Mouse (Mus musculus): Measurements from ENCODE around the gene Cox4i1. TPM values are rescaled to one million over a fixed set of nuclear protein-coding genes. Genes with fewer than 3 reads are reported as not detected.

The Cox4i1 gene
- polyA plus RNA-seq, 1 experiment from 2014 or later = 950 TPM

DNA sequence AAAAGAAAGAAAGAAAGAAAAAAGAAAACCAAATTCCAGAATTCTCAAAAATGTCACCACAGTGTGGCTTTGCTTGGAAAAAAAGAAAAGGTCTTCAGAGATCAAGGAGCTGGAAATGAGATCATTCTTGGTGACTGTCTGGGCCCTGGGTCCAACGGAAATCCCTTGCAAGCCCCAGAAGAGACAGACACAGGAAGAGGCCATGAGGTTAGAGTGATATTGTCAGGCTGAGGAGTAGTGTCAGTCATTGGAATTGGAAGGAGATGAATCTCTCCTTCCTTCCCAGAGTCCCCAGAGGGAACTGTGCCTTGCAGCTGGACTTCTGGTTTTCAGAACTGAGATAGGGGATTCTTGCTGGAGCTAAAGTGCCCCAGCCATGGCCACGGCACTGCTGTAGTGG lies 31.5 kb downstream of the Cox4i1 start:
- Histone ChIP-seq H3K9me3 (no peaks in the 10 kb centered on the region; the same call in 1 of the 2 replicates), H3K9ac (no peak overlapping the region), H3K27ac (no peak overlapping the region), H3K36me3 (no peaks in the 10 kb centered on the region), H3K27me3 (replicated peaks) (no peaks in the 10 kb centered on the region), H3K4me1 (peaks cover 3% of the 10 kb centered on the region; the same call in 1 of the 2 replicates), H3K4me2 (replicated peaks) (no peak overlapping the region), H3K4me3 (no peak overlapping the region)
- WGBS = 82% methylated on average over 2 of the region's 2 CpGs
- ATAC-seq (ENCODE audit: low FRiP score, low read depth) = no peak

DNA sequence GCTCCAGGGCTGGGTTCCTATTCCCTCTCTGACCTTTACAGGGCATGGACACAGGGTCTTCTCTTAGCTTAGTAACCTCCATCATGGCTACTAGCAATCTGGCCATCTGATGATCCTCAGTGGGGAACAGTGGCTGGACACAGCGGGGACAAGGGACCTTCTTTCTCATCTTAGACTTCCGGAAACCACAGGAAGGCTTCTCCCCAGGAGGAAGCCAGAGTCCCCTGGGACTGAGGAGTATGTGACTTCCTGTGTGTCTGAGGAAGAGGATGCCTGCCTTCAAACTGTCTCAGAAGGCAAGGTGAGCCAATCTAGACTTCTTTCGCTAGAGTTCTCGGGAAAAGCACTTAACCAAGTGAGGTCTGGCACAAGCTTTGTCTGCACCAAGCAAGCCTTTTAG lies 32.0 kb downstream of the Cox4i1 start:
- H3K9me3 ChIP-seq = no peaks in the 10 kb centered on the region; the same call in 1 of the 2 replicates
- H3K4me3 ChIP-seq = no peak overlapping the region
- 88% methylated on average over 4 of the region's 4 CpGs for WGBS
- no peaks in the 10 kb centered on the region for H3K36me3 ChIP-seq
- ATAC-seq (ENCODE audit: low FRiP score, low read depth) = no peak
- no peaks in the 10 kb centered on the region for H3K27me3 ChIP-seq (replicated peaks)
- no peak overlapping the region for H3K9ac ChIP-seq
- peaks cover 4% of the 10 kb centered on the region; the same call in 1 of the 2 replicates for H3K4me1 ChIP-seq
- H3K4me2 ChIP-seq (replicated peaks) = no peak overlapping the region
- no peak overlapping the region for H3K27ac ChIP-seq

DNA sequence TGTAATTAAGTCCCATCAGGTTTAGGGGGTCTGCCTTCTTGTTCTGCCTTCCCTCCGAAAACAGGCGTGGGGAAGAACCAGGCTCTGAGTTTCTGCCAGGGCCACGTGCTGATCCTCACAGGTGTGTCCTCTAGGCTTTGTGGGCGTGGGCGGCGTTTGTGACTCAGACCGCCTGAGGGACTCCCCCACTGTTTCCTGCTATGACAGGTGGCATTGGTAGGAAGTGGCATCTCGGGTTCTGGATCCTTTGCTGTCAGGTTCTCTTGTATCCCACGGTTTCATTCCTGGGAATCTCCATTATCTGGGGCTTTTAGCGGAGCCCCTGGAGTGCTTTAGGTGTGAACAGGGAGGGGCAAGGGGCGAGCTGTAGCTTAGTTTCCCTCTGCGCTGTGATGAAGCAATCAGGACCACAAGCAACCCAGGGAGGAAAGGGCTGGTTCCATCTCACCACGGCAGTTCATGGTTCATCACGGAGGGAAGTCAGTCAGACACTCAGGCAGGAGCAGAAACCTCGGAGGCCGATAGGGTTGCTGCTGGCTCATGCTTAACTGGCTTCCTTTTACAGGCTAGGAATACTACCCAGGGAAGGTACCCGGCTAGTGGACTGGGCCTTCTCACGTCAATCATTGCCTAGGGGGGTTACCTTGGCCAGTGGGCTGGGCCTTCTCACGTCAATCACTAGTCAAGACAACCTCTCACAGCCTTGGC lies 33.9 kb downstream of the Cox4i1 start:
- Histone ChIP-seq H3K27ac (no peak overlapping the region), H3K4me3 (no peak overlapping the region), H3K27me3 (replicated peaks) (no peaks in the 10 kb centered on the region), H3K4me1 (peaks cover 4% of the 10 kb centered on the region; the same call in 1 of the 2 replicates), H3K9ac (no peak overlapping the region), H3K9me3 (no peaks in the 10 kb centered on the region; the same call in 1 of the 2 replicates), H3K36me3 (no peaks in the 10 kb centered on the region), H3K4me2 (replicated peaks) (no peak overlapping the region)
- no peak for ATAC-seq (ENCODE audit: low FRiP score, low read depth)
- WGBS = 64% methylated on average over 19 of the region's 19 CpGs

DNA sequence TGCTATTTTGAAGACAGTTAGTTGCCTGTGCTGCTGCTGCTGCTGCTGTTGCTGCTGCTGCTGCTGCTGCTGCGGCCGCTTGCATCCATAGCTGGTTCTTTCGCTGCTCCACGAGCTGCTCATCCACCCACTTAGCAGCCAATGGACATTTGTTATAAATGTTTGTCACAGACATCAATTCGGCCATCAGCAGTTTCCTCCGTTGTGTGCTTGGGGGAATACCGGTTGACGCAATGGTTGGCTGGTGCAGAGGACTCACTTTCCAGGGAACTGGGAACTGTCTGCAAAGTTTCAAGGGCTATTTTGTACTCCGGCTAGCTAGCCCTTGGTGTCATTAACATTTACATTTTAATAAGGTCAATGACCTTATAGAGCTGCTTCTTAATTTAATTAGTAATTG lies 36.2 kb downstream of the Cox4i1 start:
- Histone ChIP-seq H3K4me2 (replicated peaks) (no peak overlapping the region), H3K27ac (no peak overlapping the region), H3K27me3 (replicated peaks) (no peaks in the 10 kb centered on the region), H3K4me1 (peaks cover 4% of the 10 kb centered on the region; the same call in 1 of the 2 replicates), H3K36me3 (no peaks in the 10 kb centered on the region), H3K4me3 (no peak overlapping the region), H3K9me3 (no peaks in the 10 kb centered on the region), H3K9ac (no peak overlapping the region)
- WGBS = 22% methylated on average over 9 of the region's 9 CpGs
- no peak for ATAC-seq (ENCODE audit: low FRiP score, low read depth)

DNA sequence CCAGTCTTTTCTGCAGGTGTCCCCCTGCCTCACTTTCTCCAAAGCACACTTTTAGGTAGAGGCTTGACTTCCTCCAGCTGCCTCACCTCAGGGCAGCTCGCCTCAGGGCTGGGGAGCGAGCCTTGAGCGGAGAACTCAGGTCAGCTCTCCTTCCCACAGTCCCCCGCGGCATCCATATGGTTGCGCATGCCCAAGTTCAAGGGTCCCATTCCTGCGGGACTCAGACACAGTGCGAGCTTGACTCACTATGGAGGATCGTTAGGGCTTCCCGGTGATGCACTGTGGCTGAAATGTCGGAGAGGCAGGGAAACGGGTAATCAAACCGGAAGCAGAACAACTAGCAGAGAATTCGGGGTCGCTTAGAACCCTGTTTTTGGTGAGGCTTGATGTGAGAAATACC lies 37.1 kb downstream of the Cox4i1 start:
- H3K27ac ChIP-seq = no peak overlapping the region
- no peak for ATAC-seq (ENCODE audit: low FRiP score, low read depth)
- no peak overlapping the region for H3K9ac ChIP-seq
- no peak overlapping the region for H3K4me2 ChIP-seq (replicated peaks)
- H3K4me3 ChIP-seq = no peak overlapping the region
- H3K36me3 ChIP-seq = no peaks in the 10 kb centered on the region
- H3K27me3 ChIP-seq (replicated peaks) = no peaks in the 10 kb centered on the region
- peaks cover 4% of the 10 kb centered on the region; the same call in 1 of the 2 replicates for H3K4me1 ChIP-seq
- no peaks in the 10 kb centered on the region for H3K9me3 ChIP-seq
- 78% methylated on average over 15 of the region's 15 CpGs for WGBS

DNA sequence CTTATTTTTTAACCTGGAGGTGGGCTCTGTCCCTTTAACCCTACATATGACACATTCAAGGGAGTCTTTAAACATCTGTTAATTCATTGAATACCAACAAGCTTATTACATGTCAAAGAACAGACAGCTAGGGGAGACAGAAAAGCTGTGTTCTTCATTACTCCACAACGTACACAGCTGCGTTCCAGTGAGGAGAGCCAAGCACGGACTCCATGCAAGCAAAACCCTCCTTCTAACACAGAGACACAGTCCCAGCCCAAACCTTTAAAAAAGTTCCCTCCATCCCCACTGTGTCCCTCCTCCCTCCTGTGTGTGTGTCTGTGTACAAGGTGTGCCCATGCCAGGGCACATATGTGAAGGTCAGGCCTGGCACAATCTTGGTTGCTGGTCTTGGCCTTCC lies 38.2 kb downstream of the Cox4i1 start:
- Histone ChIP-seq H3K4me2 (replicated peaks) (no peak overlapping the region), H3K9me3 (no peaks in the 10 kb centered on the region), H3K27me3 (replicated peaks) (no peaks in the 10 kb centered on the region), H3K9ac (no peak overlapping the region), H3K36me3 (no peaks in the 10 kb centered on the region), H3K4me1 (peaks cover 4% of the 10 kb centered on the region; the same call in 1 of the 2 replicates), H3K27ac (no peak overlapping the region), H3K4me3 (no peak overlapping the region)
- ATAC-seq (ENCODE audit: low FRiP score, low read depth) = no peak
- 87% methylated on average over 3 of the region's 3 CpGs for WGBS

DNA sequence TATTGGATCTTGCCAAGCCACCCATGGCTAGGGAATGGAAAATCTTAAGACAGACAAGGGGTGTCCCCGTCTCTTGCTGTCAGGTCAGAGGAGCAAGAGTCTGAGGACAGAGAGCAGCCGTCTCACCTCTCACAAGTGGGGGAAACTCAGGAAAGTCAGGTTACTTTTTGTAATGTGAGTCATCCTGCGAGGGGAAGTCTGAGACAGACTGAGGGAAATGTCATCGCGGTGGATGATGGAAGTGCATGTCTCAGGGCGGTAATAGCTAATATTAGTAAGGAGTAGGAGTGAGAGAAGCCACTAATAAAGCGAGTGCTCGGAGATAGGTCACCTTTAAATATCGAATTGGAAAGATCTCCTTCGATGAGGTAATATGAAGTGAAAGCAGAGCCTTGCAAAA lies 41.2 kb downstream of the Cox4i1 start:
- no peak overlapping the region for H3K27ac ChIP-seq
- H3K9me3 ChIP-seq = no peaks in the 10 kb centered on the region
- no peak overlapping the region for H3K4me3 ChIP-seq
- 83% methylated on average over 10 of the region's 10 CpGs for WGBS
- no peaks in the 10 kb centered on the region for H3K36me3 ChIP-seq
- ATAC-seq (ENCODE audit: low FRiP score, low read depth) = no peak
- H3K27me3 ChIP-seq (replicated peaks) = no peaks in the 10 kb centered on the region
- H3K4me1 ChIP-seq = peaks cover 4% of the 10 kb centered on the region; the same call in 1 of the 2 replicates
- H3K9ac ChIP-seq = no peak overlapping the region
- H3K4me2 ChIP-seq (replicated peaks) = no peak overlapping the region

DNA sequence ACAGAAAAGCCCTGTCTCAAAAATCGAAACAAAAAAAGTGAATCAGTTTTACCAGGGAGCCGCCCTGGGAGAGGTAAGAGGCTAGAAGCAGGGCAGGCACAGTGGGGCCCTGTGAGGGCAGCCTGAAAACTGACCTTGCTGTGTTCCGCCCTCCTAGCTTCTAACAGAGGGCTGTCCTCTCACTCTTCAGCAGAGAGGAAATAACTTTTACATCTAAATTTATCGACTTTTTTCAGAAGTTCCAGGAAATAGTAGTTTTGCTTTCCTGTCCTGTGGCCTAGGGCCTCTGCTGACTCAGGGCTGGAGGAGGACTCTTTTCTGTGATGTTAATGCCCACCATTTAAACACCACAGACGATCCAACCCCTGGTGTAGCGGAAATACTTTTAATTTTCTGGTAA lies 47.2 kb downstream of the Cox4i1 start:
- Histone ChIP-seq H3K27ac (no peak overlapping the region), H3K36me3 (no peaks in the 10 kb centered on the region), H3K9me3 (no peaks in the 10 kb centered on the region), H3K27me3 (replicated peaks) (no peaks in the 10 kb centered on the region), H3K4me2 (replicated peaks) (no peak overlapping the region), H3K9ac (no peak overlapping the region), H3K4me3 (no peak overlapping the region), H3K4me1 (no peaks in the 10 kb centered on the region)
- no peak for ATAC-seq (ENCODE audit: low FRiP score, low read depth)
- 78% methylated on average over 6 of the region's 6 CpGs for WGBS

DNA sequence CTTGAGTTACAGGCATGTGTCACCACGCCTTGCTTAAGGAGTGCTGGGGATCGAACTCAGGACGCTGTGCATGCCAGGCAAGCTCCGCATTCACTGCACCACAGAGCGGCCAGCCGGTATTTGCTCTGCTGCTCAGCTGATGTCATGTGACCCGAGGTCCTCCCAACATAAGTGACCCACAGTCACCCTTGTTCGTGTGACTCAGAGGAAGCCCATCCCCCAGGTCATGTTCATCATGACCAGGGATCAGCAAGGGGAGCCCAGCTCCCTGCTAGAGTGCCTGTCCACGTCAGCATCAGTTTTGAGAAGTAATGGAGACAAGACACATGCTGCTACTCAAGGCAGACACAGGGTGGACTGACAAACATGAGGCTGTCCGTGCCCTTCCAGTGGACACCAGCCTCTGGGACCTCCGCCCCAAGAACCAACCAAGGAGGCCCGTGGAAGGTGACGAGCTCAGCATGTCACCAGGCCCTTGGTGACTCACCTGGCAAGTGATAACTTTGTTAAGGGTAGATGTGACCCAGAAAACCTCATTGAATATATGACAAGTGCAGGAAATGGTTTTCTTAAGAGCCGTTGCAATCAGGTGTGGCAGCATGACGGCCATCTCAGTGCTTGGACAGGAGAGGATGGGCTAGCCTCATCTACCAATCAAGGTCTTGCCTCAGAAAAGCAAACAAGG lies 48.1 kb downstream of the Cox4i1 start:
- Histone ChIP-seq H3K4me3 (no peak overlapping the region), H3K4me1 (no peaks in the 10 kb centered on the region), H3K4me2 (replicated peaks) (no peak overlapping the region), H3K9ac (no peak overlapping the region), H3K27ac (no peak overlapping the region), H3K27me3 (replicated peaks) (no peaks in the 10 kb centered on the region), H3K9me3 (no peaks in the 10 kb centered on the region), H3K36me3 (no peaks in the 10 kb centered on the region)
- WGBS = 84% methylated on average over 15 of the region's 15 CpGs
- ATAC-seq (ENCODE audit: low FRiP score, low read depth) = no peak

DNA sequence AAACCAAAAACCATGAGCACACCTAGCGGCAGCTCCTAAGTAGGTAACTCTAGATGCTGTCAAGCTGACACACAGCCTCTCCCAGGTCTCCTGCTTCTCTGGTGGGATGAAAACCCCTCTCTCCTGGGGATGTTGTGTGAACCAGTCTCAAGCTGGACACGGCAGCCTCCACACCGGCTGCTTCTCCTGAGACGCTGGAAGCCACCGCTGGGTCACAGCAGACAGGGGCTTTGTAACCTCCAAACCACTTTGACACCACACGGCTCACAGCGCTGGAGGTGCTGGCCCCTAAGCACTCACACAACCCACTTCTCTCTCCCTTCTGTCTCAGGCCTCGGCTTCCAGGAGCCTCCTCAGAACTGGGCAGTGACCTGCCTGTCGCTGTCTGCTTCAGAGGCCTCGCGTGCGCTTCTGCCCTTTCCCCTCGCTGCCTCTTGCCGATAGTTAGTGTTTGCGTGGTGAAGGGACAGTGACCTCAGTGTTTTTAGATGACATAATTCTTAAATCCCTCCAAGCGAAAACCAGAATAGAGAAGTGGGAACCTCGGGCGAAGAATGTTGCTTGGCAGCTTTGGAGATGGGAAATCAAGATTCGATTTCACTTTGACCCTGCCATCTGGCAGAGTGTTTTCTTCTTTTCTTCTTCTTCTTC lies 51.7 kb downstream of the Cox4i1 start:
- Histone ChIP-seq H3K27me3 (replicated peaks) (no peaks in the 10 kb centered on the region), H3K4me2 (replicated peaks) (no peak overlapping the region), H3K9ac (no peak overlapping the region), H3K9me3 (no peaks in the 10 kb centered on the region), H3K4me3 (no peak overlapping the region), H3K27ac (no peak overlapping the region), H3K36me3 (no peaks in the 10 kb centered on the region), H3K4me1 (no peaks in the 10 kb centered on the region)
- WGBS = 75% methylated on average over 19 of the region's 19 CpGs
- no peak for ATAC-seq (ENCODE audit: low FRiP score, low read depth)

DNA sequence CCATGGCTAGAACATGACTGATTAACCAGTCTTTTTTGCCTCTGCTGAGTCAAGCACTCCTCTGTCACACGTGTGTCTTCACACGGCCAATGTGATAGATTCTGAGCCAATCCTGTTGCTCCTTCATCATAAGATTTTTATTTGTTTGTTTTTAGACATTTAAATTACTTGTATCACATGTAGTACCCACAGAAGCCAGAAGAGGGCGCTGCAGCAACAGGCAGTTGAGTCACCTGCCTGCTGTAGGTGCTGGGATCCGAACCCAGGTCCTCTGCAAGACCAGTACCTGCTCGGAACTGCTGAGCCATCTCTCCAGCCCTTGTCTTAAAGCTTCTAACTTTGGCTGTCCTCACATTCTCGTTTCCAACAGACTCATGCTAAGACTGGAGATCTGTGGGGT lies 55.0 kb downstream of the Cox4i1 start:
- 71% methylated on average over 6 of the region's 6 CpGs for WGBS
- Histone ChIP-seq H3K4me2 (replicated peaks) (no peak overlapping the region), H3K9ac (no peak overlapping the region), H3K4me3 (no peak overlapping the region), H3K4me1 (no peaks in the 10 kb centered on the region), H3K36me3 (no peaks in the 10 kb centered on the region), H3K9me3 (no peaks in the 10 kb centered on the region), H3K27ac (no peak overlapping the region), H3K27me3 (replicated peaks) (no peaks in the 10 kb centered on the region)
- ATAC-seq (ENCODE audit: low FRiP score, low read depth) = no peak

Measured in neural tube, embryonic 12.5 days (tissue).